Mouse (Mus musculus) stomach, embryonic 15.5 days (tissue): ENCODE results near the gene Cux1. TPM values are rescaled to one million over a fixed set of nuclear protein-coding genes. Genes with fewer than 3 reads are reported as not detected.
"Not testable (repeated sequence)": the region's sequence is repeated elsewhere in the genome, so short reads cannot be mapped to it uniquely, and the experiment has no call there.

Experiments
- ATAC-seq: fragments of 200-750 bp; cut with Nextera tagmentation; 2 replicates; pipeline ENCODE4 v1.8.0; 2017; ENCODE audit warnings: low read depth, moderate number of reproducible peaks, moderate TSS enrichment; ENCODE audit not compliant: insufficient read depth, low FRiP score
- H3K27ac ChIP-seq: fragments of 300-500 bp; sonication (generic); 2 replicates; pipeline ENCODE4 v1.5.1; 2015; ENCODE audit warnings: mild to moderate bottlenecking, inconsistent platforms
- H3K27me3 ChIP-seq: fragments of 300-500 bp; sonication (generic); replicated peaks from 2 replicates; pipeline ENCODE4 v1.6.1; 2015; ENCODE audit warnings: inconsistent platforms
- H3K36me3 ChIP-seq: fragments of 300-500 bp; sonication (generic); 2 replicates; pipeline ENCODE4 v1.6.1; 2015; ENCODE audit warnings: inconsistent platforms
- H3K4me1 ChIP-seq: fragments of 300-500 bp; sonication (generic); 2 replicates; pipeline ENCODE4 v1.6.1; 2015; ENCODE audit warnings: inconsistent platforms
- H3K4me2 ChIP-seq: fragments of 300-500 bp; sonication (generic); 2 replicates; pipeline ENCODE4 v1.6.1; 2015; ENCODE audit warnings: mild to moderate bottlenecking, inconsistent platforms
- H3K4me3 ChIP-seq: fragments of 300-500 bp; sonication (generic); replicated peaks from 2 replicates; pipeline ENCODE4 v1.5.1; 2015; ENCODE audit warnings: inconsistent platforms
- H3K9ac ChIP-seq: fragments of 300-500 bp; sonication (generic); 2 replicates; pipeline ENCODE4 v1.6.1; 2015; ENCODE audit warnings: inconsistent platforms
- H3K9me3 ChIP-seq: fragments of 300-500 bp; sonication (generic); 2 replicates; pipeline ENCODE4 v1.6.1; 2016; ENCODE audit warnings: inconsistent platforms
- WGBS: fragments of 180-500 bp; shearing (Covaris S2); methylation state at CpG from one replicate; pipeline ENCODE4 v1.1.7; 2015; 5-methylcytosine and 5-hydroxymethylcytosine counted together
- microRNA-seq: library from miRNA; unstranded; fragments of <30 nt; microRNA quantifications from one replicate; pipeline ENCODE4, GENCODE M21; 2016
- polyA plus RNA-seq: library from polyadenylated mRNA; unstranded; fragments of >200 nt; fragmentation: Nextera tagmentation; extraction: Ambion mirVana; gene quantifications from 2 replicates; pipeline ENCODE4 v1.2.1, GENCODE M21; 2015

The Cux1 gene
- polyA plus RNA-seq, 1 experiment from 2014 or later: 73.5 TPM

DNA sequence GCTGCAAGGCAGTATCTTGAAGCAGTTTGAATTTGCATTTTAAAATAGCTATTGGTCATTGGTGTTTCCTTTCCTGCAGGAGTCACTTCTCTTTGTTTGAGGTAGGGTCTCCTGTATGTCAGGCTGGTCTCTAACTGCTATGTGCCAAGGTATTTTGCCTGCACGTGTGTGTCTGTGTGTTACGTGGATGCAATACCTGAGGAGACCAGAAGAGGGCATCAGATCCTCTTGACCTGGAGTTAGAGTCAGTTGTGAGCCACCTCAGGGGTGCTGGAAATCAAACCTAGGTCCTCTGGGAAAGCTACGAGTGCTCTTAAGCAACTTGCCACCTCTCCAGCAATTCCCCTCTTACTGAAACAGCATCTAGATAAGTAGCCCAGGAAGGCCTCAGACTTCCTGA, 352.1 kb downstream of the Cux1 start:
- Histone ChIP-seq H3K4me2 (no peak overlapping the region), H3K9me3 (no peaks in the 10 kb centered on the region), H3K4me1 (no peaks in the 10 kb centered on the region), H3K4me3 (no peak overlapping the region), H3K36me3 (no peaks in the 10 kb centered on the region), H3K9ac (no peak overlapping the region), H3K27me3 (no peaks in the 10 kb centered on the region), H3K27ac (no peak overlapping the region)
- WGBS: 97% methylated on average over 3 of the region's 3 CpGs
- no peak for ATAC-seq

DNA sequence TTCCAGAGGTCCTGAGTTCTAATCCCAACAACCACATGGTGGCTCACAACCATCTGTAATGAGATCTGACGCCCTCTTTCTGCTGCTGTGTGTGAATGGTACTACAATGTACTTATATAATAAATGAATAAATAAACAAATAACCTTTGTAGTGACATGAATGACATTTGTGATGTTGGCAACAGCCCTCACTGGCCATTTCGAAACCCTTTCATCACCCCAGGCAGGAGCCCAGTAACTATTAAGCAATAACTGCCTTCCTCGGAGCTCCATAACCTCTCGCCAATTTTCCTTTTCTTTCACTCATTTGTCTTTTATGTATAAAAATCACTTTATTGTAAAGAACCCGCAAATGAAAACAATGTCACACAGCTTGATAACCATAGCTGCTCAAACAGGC, 353.6 kb downstream of the Cux1 start:
- WGBS: 73% methylated on average over 5 of the region's 5 CpGs
- Histone ChIP-seq H3K27ac (no peak overlapping the region), H3K27me3 (no peaks in the 10 kb centered on the region), H3K4me1 (no peaks in the 10 kb centered on the region), H3K4me2 (no peak overlapping the region), H3K36me3 (no peaks in the 10 kb centered on the region), H3K9me3 (no peaks in the 10 kb centered on the region), H3K9ac (no peak overlapping the region), H3K4me3 (no peak overlapping the region)
- ATAC-seq: no peak

DNA sequence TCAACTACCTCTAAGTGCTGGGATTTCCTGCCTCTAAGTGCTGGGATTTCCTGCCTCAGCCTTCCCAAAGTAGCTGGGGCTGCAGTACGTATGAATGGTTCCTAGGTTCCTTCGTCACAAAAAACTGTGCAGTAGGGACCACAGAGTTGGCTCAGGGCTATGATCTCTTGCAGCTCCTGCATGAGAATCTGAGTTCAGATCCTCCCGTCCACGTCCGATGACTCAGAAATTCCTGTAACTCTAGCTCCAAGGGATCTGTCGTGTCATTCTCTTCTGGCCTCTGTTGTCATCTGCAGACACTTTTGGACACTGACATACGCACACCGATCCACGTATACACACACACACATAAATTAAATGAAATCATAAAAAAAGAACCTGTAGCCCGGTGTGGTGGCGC, 354.6 kb downstream of the Cux1 start:
- no peak for ATAC-seq
- no peak overlapping the region for H3K27ac ChIP-seq
- no peak overlapping the region for H3K9ac ChIP-seq
- H3K4me2 ChIP-seq: no peak overlapping the region
- H3K4me1 ChIP-seq: no peaks in the 10 kb centered on the region
- no peak overlapping the region for H3K4me3 ChIP-seq
- no peaks in the 10 kb centered on the region for H3K36me3 ChIP-seq
- no peaks in the 10 kb centered on the region for H3K27me3 ChIP-seq
- H3K9me3 ChIP-seq: no peaks in the 10 kb centered on the region
- 89% methylated on average over 11 of the region's 11 CpGs for WGBS

DNA sequence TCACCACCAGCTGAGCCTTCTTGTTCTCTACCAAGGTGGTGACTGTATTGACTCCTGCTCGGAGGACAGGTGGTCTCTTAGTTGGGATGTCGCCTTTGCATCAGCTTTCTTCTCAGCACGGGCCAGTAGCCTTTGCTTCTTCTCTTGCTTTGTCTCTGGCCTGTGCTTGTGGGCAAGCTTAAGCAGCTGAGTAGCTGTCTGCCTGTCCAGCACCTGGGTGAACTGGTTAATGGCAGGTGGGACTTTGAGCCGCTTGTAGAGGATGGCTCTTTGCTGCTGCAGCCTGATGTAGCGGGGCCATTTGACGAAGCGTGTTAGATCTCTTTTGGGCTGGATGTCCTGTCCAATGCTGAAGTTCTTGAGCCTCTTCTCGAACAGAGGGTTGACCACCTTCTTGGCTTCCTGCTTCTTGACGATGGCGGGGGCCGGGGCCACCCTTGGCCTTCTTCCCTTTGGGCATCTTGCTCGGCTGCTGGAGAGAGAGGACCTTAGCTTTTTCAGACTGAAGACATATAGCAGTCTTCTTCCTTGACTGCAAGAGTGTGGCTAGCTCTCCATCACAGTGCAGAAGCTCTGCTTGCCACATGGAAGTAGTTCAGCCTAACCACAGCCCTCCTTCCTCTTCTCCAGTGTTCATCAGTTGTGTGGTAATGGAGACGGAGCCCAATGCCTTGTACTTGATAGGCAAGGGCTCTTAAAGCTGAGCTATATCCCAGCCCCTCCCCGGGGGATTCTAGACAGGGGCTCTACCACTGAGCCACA, 355.8 kb downstream of the Cux1 start:
- 89% methylated on average over 14 of the region's 14 CpGs for WGBS
- not testable (repeated sequence) for H3K4me3 ChIP-seq

DNA sequence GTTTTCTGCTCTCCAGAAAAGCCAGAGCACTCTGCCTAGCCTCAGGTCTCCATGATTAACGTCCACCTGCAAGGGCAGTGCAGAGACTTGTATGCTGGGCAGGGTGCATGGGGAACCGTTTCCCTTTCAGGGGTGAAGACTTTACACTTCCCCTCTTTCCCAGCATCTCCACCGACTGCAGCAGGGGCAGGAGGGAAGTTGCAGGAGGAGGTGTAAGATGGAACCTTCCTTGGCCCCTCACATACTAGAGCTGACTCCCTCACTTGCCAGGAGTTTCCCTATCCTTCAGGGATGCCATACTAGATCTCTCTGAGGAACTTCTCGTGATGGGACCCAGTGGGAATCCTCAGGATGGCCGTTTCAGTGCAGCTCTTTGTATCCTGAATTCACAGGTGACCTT, 356.7 kb downstream of the Cux1 start:
- Histone ChIP-seq H3K4me3 (no peak overlapping the region), H3K27me3 (no peaks in the 10 kb centered on the region), H3K4me1 (no peaks in the 10 kb centered on the region), H3K27ac (no peak overlapping the region), H3K36me3 (no peaks in the 10 kb centered on the region), H3K9ac (no peak overlapping the region), H3K9me3 (no peaks in the 10 kb centered on the region), H3K4me2 (no peak overlapping the region)
- no peak for ATAC-seq
- 73% methylated on average over 5 of the region's 5 CpGs for WGBS

More for the DNA sequence above, 355.8 kb downstream of the Cux1 start:
- H3K9ac ChIP-seq, H3K27ac ChIP-seq, H3K9me3 ChIP-seq, H3K36me3 ChIP-seq, H3K4me1 ChIP-seq, ATAC-seq, H3K4me2 ChIP-seq, H3K27me3 ChIP-seq: not testable (repeated sequence)

DNA sequence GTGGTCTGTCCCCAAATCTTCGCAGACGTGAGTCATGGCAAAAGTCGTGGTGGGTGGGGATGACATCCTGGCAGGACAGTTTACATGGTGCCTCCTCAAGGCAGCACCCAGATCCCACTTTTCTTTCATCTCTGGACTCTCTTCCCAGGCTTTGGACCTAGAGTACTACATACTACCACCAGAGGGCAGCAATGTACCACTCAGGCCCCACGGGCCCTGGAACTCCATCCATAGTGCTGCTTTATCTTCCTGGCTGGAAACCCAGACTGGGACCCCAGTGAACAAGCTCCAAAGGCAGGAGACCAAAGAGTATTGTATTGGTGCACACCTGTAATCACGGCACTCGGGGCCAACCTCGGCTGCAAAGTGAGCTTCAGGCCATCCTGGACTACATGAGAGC, 365.5 kb downstream of the Cux1 start:
- Histone ChIP-seq H3K27me3 (no peaks in the 10 kb centered on the region), H3K9ac (no peak overlapping the region), H3K4me1 (peaks cover 11% of the 10 kb centered on the region), H3K9me3 (no peaks in the 10 kb centered on the region), H3K27ac (no peak overlapping the region), H3K4me2 (no peak overlapping the region), H3K4me3 (no peak overlapping the region), H3K36me3 (no peaks in the 10 kb centered on the region)
- ATAC-seq: no peak
- WGBS: 30% methylated on average over 7 of the region's 7 CpGs

DNA sequence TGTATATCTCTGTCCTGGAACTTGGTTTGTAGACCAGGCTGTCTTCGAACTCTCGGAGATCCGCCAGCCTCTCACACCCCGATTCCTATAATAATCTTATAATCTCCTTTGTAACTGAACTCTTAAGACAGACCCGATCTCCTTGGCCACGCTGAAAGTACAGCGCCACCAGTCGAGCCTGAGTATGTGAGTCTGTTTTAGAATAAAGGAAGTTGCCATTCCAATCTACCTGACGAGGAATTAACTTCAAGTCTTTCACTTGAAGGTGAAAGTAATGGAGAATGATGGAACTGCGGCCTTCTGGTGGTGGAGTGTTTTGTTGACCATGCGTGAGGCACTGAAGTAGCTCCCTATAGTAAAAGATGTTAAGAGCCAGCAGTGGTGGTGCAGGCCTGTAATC, 367.8 kb downstream of the Cux1 start:
- Histone ChIP-seq H3K27me3 (no peaks in the 10 kb centered on the region), H3K36me3 (peaks cover 18% of the 10 kb centered on the region), H3K9me3 (no peaks in the 10 kb centered on the region), H3K4me1 (peaks cover 11% of the 10 kb centered on the region), H3K9ac (no peak overlapping the region), H3K4me2 (peak overlapping the region; percentile 62), H3K27ac (peak overlapping the region; percentile 84; the same call in 1 of the 2 replicates), H3K4me3 (peak overlapping the region; percentile 99)
- ATAC-seq: no peak
- 30% methylated on average over 11 of the region's 11 CpGs for WGBS

DNA sequence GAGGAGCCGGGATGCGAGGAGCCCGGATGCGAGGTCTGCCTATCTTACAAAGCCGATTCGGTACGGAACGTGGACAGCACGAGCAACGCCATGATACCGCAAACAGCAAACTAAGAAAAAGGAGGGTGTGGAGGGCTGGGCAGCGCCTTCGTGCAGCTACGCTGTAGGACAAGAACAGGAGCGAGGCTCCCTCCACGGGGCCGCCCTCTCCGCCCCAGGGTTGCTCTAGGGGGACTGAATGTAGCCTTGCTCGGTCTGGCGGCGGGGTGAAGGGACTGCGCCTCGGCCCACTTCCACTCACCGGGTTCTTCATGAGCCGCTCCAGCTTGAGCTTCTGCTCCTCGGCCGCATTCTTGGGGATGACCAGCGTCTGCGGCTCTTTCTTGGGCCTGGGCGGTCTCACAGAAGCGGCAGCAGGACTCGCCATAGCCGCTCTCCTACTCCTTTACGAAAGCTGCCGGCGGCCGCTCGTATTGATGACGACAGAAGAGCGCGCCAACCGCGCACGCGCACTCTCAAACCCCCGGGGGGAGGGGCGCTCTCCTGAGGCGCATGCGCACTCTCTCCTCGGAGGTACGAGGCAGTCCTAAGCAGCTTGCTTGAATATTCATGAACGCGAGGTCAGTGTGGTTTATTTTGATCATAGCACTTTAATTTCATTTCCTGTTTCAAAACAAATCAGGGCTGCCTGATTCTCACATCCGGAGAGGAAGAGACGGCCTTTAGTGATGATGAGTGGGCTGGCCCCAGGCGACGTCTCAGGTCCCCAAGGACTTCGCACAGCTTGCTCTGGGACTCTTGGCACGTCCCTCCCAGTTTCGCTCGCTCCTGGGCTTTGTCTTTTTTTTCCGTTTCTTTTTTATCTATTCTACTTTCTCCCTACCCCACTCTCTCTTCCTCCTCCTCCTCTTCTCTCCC, 368.6 kb downstream of the Cux1 start, which contains the start of gene Prkrip1:
Gene Prkrip1 (minus strand): TSS at position 490 of the 918 bp plus-strand sequence.
- Histone ChIP-seq H3K4me3 (peak within 1 kb of the TSS; percentile 99), H3K36me3 (peaks cover 24% of the 10 kb centered on the region), H3K4me1 (peaks cover 11% of the 10 kb centered on the region), H3K27me3 (no peaks in the 10 kb centered on the region), H3K9me3 (no peaks in the 10 kb centered on the region), H3K9ac (peak within 1 kb of the TSS; percentile 95), H3K27ac (peak within 1 kb of the TSS; percentile 84), H3K4me2 (peak within 1 kb of the TSS; percentile 92)
- under 1% methylated on average over 62 of the region's 62 CpGs for whole genome bisulfite sequencing
- peak; percentile 89 for ATAC-seq

Small RNA genes within 50 kb of the gene (microRNA-seq; reads per million reads assigned to microRNA genes)
- not detected for gene Mir721

Other genes with a start within 250 kb of the Cux1 start
- gene Myl10, start 125.7 kb upstream of the Cux1 start, polyA plus RNA-seq: 0.27 and 0.28 TPM in 2 replicates